Mouse (Mus musculus) heart, postnatal 0 days (tissue): ENCODE data around the gene Ust.

Source experiments
- CTCF ChIP-seq: IDR thresholded peaks from 2 replicates; pipeline ENCODE4 v1.5.1; 2016; ENCODE audit warnings: antibody characterized with exemption, control low read depth, low read depth
- EP300 ChIP-seq: IDR thresholded peaks from 2 replicates; pipeline ENCODE4 v1.6.1; 2016; ENCODE audit warnings: antibody characterized with exemption, low read depth

DNA sequence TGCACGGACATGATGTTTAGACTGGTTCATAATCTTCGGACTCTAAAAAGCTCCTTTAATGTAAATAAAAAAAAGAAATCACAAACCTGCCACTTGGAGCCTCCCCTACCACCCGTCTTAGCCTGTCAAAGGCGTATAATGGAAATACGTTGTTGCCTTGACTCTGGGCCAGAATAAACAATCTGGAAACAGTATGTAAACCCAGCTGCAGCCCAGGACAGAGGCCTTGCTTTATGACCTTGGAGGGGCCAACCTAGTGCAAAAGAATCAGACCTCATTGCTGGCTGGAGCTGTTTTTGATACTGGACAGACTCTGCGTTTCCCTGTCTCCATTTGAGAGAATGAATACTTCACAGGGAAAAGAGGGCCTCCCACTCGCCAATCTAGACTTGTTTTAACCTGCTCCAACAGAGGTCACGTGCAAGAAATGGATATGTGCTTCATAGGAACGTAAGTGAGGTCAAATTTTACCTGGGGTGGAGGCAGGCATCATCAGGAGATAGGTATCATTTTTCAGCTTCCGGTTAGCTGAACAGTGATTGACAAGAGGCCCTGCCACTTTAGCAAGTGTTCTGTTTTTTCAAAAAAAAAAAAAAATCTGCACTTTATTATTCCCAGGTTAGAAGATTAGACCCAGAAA lies 305.2 kb downstream of the Ust start:
- TF ChIP-seq CTCF = no peak
- no peak for TF ChIP-seq EP300
